Mouse (Mus musculus) brain, embryonic 18.5 days (tissue): ENCODE measurements around the gene Ssr1.

Experiments
- DNase-seq: peaks from one replicate; pipeline ENCODE4 v3.0.0-alpha.2; 2012; ENCODE audit warnings: low read depth, low spot score

Ssr1 gene

GRCm38 (mm10) chr13:37980346-37980745, 13.7 kb downstream of the Ssr1 start:
- DNase-seq: no peak

GRCm38 (mm10) chr13:37979506-37979905, 14.5 kb downstream of the Ssr1 start:
- no peak for DNase-seq

- DNase-seq: no peak
Measured at GRCm38 (mm10) chr13:37974731-37975130, 19.3 kb downstream of the Ssr1 start.

GRCm38 (mm10) chr13:37974036-37974435, 20.0 kb downstream of the Ssr1 start:
- no peak for DNase-seq

- no peak for DNase-seq
Measured at GRCm38 (mm10) chr13:37970887-37971530, 23.0 kb downstream of the Ssr1 start.

GRCm38 (mm10) chr13:37969988-37970387, 24.0 kb downstream of the Ssr1 start:
- peak; percentile 81 for DNase-seq

- DNase-seq: no peak
Measured at GRCm38 (mm10) chr13:37969337-37969736, 24.7 kb downstream of the Ssr1 start.

- no peak for DNase-seq
Measured at GRCm38 (mm10) chr13:37967565-37967964, 26.5 kb downstream of the Ssr1 start.

GRCm38 (mm10) chr13:37967052-37967437, 27.0 kb downstream of the Ssr1 start:
- no peak for DNase-seq

- DNase-seq: no peak
Measured at GRCm38 (mm10) chr13:37966256-37967051, 27.6 kb downstream of the Ssr1 start.

- DNase-seq: no peak
Measured at GRCm38 (mm10) chr13:37965126-37965914, 28.7 kb downstream of the Ssr1 start.

- no peak for DNase-seq
Measured at GRCm38 (mm10) chr13:37964128-37965087, 29.6 kb downstream of the Ssr1 start.

GRCm38 (mm10) chr13:37963354-37964007, 30.5 kb downstream of the Ssr1 start:
- DNase-seq: no peak

- no peak for DNase-seq
Measured at GRCm38 (mm10) chr13:37962541-37962940, 31.5 kb downstream of the Ssr1 start.

GRCm38 (mm10) chr13:37959936-37960335, 34.1 kb downstream of the Ssr1 start:
- DNase-seq: no peak

GRCm38 (mm10) chr13:37959239-37959907, 34.6 kb downstream of the Ssr1 start:
- DNase-seq: no peak

- DNase-seq: no peak
Measured at GRCm38 (mm10) chr13:37958498-37959238, 35.3 kb downstream of the Ssr1 start.

- DNase-seq: no peak
Measured at GRCm38 (mm10) chr13:37954318-37954717, 39.7 kb downstream of the Ssr1 start.

GRCm38 (mm10) chr13:37952981-37953380, 41.0 kb downstream of the Ssr1 start:
- no peak for DNase-seq
